Mouse (Mus musculus) liver, embryonic 14.5 days (tissue): Measurements from ENCODE around the gene Wfikkn1. TPM values are rescaled to one million over a fixed set of nuclear protein-coding genes. Genes with fewer than 3 reads are reported as not detected.

ENCODE experiments used
- ATAC-seq: fragments of 200-750 bp; cut with Nextera tagmentation; 2 replicates; pipeline ENCODE4 v1.8.0; 2017; ENCODE audit warnings: moderate number of reproducible peaks, mild to moderate bottlenecking, moderate library complexity; ENCODE audit not compliant: insufficient read depth
- DNase-seq, 3 experiments: peaks; one replicate each; pipeline ENCODE4 v3.0.0-alpha.2; 2012 to 2013; ENCODE audit warnings: low read depth in 3 of 3, low spot score in 3 of 3
- H3K27ac ChIP-seq: fragments of 300-500 bp; sonication (generic); 2 replicates; pipeline ENCODE4 v1.5.1; 2014; ENCODE audit warnings: moderate library complexity, mild to moderate bottlenecking, control low read depth, inconsistent platforms
- H3K27me3 ChIP-seq: fragments of 300-500 bp; sonication (generic); 2 replicates; pipeline ENCODE4 v1.6.1; 2014; ENCODE audit warnings: mild to moderate bottlenecking, low read length, moderate library complexity; ENCODE audit not compliant: control insufficient read depth, insufficient read depth
- H3K36me3 ChIP-seq: fragments of 300-500 bp; sonication (generic); replicated peaks from 2 replicates; pipeline ENCODE4 v1.6.1; 2014; ENCODE audit warnings: low read depth; ENCODE audit not compliant: control insufficient read depth, insufficient read depth
- H3K4me1 ChIP-seq, 2 experiments: fragments of 200-500 bp in 1 of 2; fragments of 300-500 bp in 1 of 2; sonication (generic) in 1 of 2; replicated peaks; 2 replicates each; pipeline ENCODE4 v1.6.1; 2012 to 2014; ENCODE audit warnings: antibody characterized with exemption in 1 of 2, inconsistent platforms in 1 of 2, low read length in 1 of 2; ENCODE audit not compliant: control insufficient read depth in 2 of 2, insufficient read depth in 2 of 2
- H3K4me2 ChIP-seq: fragments of 300-500 bp; sonication (generic); 2 replicates; pipeline ENCODE4 v1.6.1; 2014; ENCODE audit warnings: low read depth, mild to moderate bottlenecking, control low read depth, moderate library complexity
- H3K4me3 ChIP-seq, 2 experiments: fragments of 200-500 bp in 1 of 2; fragments of 300-500 bp in 1 of 2; sonication (generic) in 1 of 2; 2 replicates each; pipeline ENCODE4 v1.5.1; 2012 to 2014; ENCODE audit warnings: low read depth in 2 of 2, low read length in 2 of 2, mild to moderate bottlenecking in 2 of 2, control low read depth in 1 of 2, inconsistent platforms in 1 of 2, moderate library complexity in 1 of 2; ENCODE audit not compliant: insufficient read depth in 1 of 2
- H3K9ac ChIP-seq: fragments of 300-500 bp; sonication (generic); replicated peaks from 2 replicates; pipeline ENCODE4 v1.6.1; 2014; ENCODE audit warnings: mild to moderate bottlenecking, control low read depth, moderate library complexity
- H3K9me3 ChIP-seq: fragments of 300-500 bp; sonication (generic); 2 replicates; pipeline ENCODE4 v1.6.1; 2016; ENCODE audit warnings: low read length, mixed read lengths; ENCODE audit not compliant: control insufficient read depth
- CTCF ChIP-seq: IDR thresholded peaks from 2 replicates; pipeline ENCODE4 v1.5.1; 2016; ENCODE audit warnings: antibody characterized with exemption, low read depth, control low read depth
- EP300 ChIP-seq: IDR thresholded peaks from 2 replicates; pipeline ENCODE4 v1.6.1; 2016; ENCODE audit warnings: antibody characterized with exemption, low read depth
- WGBS: fragments of 180-500 bp; shearing (Covaris S2); extraction: QIAGEN DNeasy Blood & Tissue Kit; methylation state at CpG from one replicate; pipeline ENCODE4 v1.1.7; 2014; ENCODE audit not compliant: insufficient replicate concordance; 5-methylcytosine and 5-hydroxymethylcytosine counted together
- polyA plus RNA-seq, 2 experiments: library from polyadenylated mRNA; depleted of rRNA in 1 of 2; stranded (reverse) in 1 of 2; unstranded in 1 of 2; fragments of >200 nt; fragmentation: Nextera tagmentation in 1 of 2; extraction: Ambion mirVana in 1 of 2; gene quantifications; 2 replicates each; pipeline versions ENCODE4 v1.2.1 to v1.2.3; 2012 to 2014

Wfikkn1 gene
- polyA plus RNA-seq, 2 experiments, result 0.52 to 0.54 TPM

GRCm38 (mm10) chr17:25843122-25843521 lies 37.5 kb downstream of the Wfikkn1 start:
- Histone ChIP-seq H3K27me3 (no peaks in the 10 kb centered on the region), H3K4me3 (peak overlapping the region; percentile 70 to 75), H3K27ac (peak overlapping the region; percentile 43), H3K36me3 (peaks cover 36% of the 10 kb centered on the region), H3K9ac (peak overlapping the region; percentile 74), H3K9me3 (no peaks in the 10 kb centered on the region), H3K4me1 (peaks cover 13 to 15% of the 10 kb centered on the region in 2 experiments), H3K4me2 (peak overlapping the region; percentile 85)
- TF ChIP-seq EP300, result no peak
- TF ChIP-seq CTCF, result no peak
- ATAC-seq (no peak), DNase-seq (no peak)
- 86% methylated on average over 4 of the region's 4 CpGs for WGBS

GRCm38 (mm10) chr17:25842509-25842908 lies 38.1 kb downstream of the Wfikkn1 start:
- H3K9ac ChIP-seq, result no peak overlapping the region
- H3K4me1 ChIP-seq, result peaks cover 13 to 16% of the 10 kb centered on the region in 2 experiments

GRCm38 (mm10) chr17:25841117-25841880 lies 39.4 kb downstream of the Wfikkn1 start, which contains the start of gene Gm20683:
Gene Gm20683, minus strand, starts transcription at chr17:25841763.
- H3K9me3 ChIP-seq, result no peaks in the 10 kb centered on the region
- ATAC-seq (no peak), DNase-seq (no peak)
- H3K4me1 ChIP-seq, result peaks cover 16 to 19% of the 10 kb centered on the region in 2 experiments
- peaks cover 32% of the 10 kb centered on the region for H3K36me3 ChIP-seq
- no peak within 1 kb of the TSS; the same call in 1 of the 2 replicates for H3K4me2 ChIP-seq
- no peak within 1 kb of the TSS for H3K4me3 ChIP-seq
- no peak within 1 kb of the TSS for H3K9ac ChIP-seq
- TF ChIP-seq CTCF, result no peak
- H3K27ac ChIP-seq, result no peak within 1 kb of the TSS
- 93% methylated on average over 22 of the region's 22 CpGs for WGBS
- H3K27me3 ChIP-seq, result no peaks in the 10 kb centered on the region

More at GRCm38 (mm10) chr17:25842509-25842908, 38.1 kb downstream of the Wfikkn1 start:
- no peak for DNase-seq
- ATAC-seq, result no peak
- Histone ChIP-seq H3K27me3 (no peaks in the 10 kb centered on the region), H3K36me3 (peaks cover 34% of the 10 kb centered on the region), H3K4me2 (no peak overlapping the region; the same call in 1 of the 2 replicates), H3K4me3 (no peak overlapping the region), H3K9me3 (no peaks in the 10 kb centered on the region), H3K27ac (no peak overlapping the region)
- WGBS, result 80% methylated on average over 3 of the region's 3 CpGs
- 0 out of 2 replicates have a peak, but pooled peaks have one; percentile 1 for TF ChIP-seq CTCF
- TF ChIP-seq EP300, result no peak

- Histone ChIP-seq H3K4me3 (no peak overlapping the region), H3K9ac (no peak overlapping the region), H3K27me3 (no peaks in the 10 kb centered on the region), H3K36me3 (peaks cover 32% of the 10 kb centered on the region), H3K4me1 (peaks cover 16 to 19% of the 10 kb centered on the region in 2 experiments), H3K9me3 (no peaks in the 10 kb centered on the region), H3K27ac (no peak overlapping the region), H3K4me2 (no peak overlapping the region)
- DNase-seq, result no peak
- TF ChIP-seq EP300 (no peak), CTCF (no peak)
- no peak for ATAC-seq
- 91% methylated on average over 6 of the region's 6 CpGs for WGBS
Observed at GRCm38 (mm10) chr17:25840519-25840918, 40.1 kb downstream of the Wfikkn1 start.

DNA sequence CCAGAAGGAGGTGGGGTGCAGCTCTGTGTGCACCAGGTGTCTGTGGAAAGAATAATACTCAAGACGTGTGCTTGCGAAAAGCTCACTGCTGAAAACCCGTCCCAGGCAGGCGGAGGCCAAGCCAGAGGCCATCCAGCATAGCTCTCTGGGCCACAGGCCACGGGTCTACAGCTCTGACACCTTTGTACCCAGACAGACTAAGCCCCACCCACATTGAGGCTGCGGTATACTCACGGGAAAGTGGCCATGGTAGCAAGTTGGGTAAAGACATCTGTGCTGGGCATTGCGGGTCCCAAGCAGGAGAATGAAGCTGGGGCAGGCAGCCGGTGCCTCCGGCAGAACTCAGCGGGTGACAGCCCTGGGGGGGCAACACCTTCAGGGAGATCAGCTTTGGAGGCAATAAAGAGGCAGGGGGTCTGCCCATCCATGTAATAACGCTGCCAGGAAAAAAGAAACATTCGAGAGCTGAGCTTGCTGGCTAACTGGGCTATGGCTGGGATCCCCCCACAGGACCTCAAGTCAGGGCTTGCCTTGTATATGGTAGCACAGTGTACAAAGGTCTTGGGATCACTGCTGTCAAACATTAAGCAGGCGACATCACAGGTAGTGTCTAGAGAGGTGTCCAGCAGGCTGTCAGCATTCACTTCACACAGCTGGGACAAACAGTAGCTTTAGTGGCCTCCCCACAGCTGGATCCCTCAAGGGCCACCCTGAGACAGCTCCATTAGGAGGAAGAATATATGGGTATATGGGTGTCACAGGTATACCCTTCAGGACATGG lies 41.0 kb downstream of the Wfikkn1 start:
- ATAC-seq, result no peak
- Histone ChIP-seq H3K9me3 (no peaks in the 10 kb centered on the region), H3K4me1 (peaks cover 13 to 15% of the 10 kb centered on the region in 2 experiments), H3K36me3 (peaks cover 32% of the 10 kb centered on the region), H3K9ac (no peak overlapping the region), H3K4me2 (no peak overlapping the region), H3K4me3 (no peak overlapping the region), H3K27ac (no peak overlapping the region), H3K27me3 (no peaks in the 10 kb centered on the region)
- TF ChIP-seq EP300 (no peak), CTCF (no peak)
- DNase-seq, result no peak
- 78% methylated on average over 14 of the region's 14 CpGs for WGBS
